Mouse (Mus musculus): Measurements from ENCODE around the gene Smarcd3.

The Smarcd3 gene

GRCm38 (mm10) chr5:24597221-24597728, 26.9 kb downstream of the Smarcd3 start:
- no peak for DNase-seq (ENCODE audit: low spot score)

- DNase-seq (ENCODE audit: low spot score) = no peak
These were observed 27.6 kb downstream of the Smarcd3 start for GRCm38 (mm10) chr5:24596519-24597171.

DNA sequence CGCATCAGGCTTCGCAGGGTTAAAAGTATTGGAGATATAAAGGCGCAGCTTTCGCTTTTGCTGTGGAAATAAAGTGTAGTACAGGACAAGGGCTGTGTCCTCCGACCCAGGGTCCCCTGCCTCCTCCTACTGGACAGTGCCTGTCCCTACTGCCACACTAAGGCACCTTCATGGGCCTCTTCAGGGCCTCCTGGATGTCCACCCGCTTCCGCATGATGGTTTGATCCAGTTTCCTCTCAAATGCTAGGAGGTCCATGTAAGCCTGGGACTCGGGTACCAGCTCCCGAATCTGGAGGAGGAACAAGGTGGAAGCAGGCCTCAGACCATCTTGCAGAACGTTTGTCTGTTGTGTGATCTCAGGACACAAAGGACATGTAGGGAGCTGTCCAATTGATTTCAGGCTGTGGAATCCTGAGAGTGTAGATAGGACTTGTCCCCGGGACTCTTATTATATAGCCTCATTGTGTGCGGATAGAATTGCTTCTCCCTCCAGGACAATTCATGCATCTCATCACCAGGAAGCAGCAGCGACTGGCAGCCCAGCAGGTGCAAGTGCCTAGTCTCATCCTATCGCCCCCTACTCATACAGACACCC, 28.3 kb downstream of the Smarcd3 start:
- no peak for DNase-seq (ENCODE audit: low spot score)

DNA sequence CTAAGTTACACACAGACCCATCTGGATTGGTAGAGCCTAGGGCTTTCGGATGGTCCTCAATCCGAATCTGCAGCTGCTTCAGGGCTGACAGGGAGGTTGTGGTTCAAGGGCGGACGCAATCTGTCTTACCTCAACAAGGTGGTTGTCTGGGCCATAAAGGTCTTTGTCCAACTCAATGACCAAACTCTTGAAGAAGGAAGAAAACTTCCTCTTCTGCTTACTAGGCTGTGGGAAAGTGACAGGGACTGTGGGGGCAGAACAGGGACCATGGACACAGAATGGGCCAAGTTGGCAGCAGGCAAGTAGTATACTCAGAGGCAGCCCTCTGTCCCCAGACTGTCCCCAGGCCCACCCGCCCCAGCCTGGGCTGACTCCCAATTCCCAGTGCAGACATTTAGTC, 28.9 kb downstream of the Smarcd3 start:
- DNase-seq (ENCODE audit: low spot score) = no peak

GRCm38 (mm10) chr5:24594346-24594745, 29.9 kb downstream of the Smarcd3 start:
- DNase-seq (ENCODE audit: low spot score) = no peak

DNA sequence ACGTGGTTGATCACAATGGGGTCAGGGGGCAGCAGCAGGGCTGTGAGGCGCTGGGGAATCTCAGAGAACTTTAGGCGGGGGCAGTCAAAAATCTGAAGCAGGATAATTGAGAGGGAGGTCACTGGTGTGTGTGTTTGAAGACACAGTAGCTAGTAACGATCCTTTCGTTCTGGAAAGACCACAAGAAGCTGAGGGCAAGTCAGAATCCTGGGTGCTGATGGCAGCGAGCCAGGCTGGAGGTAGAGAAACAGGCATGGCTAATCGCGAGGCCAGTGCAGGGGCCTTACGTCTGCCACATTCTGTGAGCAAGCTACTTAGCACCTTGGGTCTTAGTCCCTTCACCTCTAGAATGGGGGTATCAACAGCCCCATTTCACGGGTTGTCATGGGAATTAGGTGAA, 30.3 kb downstream of the Smarcd3 start:
- no peak for DNase-seq (ENCODE audit: low spot score)

DNA sequence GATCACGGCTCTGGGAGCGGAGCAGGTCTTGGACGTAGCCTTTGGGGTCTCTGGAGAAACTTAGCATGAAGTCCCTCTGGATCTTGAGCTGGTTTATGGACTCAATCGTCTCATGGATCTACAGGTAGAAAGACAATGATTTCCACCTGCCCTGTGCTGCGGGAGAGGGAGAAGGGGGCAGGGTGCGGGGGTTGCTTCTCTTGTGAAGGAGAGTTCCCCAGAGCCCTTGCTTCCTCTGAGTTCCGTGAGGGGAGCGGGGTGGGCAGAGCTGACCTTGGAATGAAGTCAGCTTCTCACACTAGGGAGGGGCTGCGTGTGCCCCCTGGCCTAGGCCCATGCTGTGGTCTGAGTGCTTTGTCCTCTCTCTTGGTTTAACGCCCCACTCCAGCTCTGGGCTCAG, 31.0 kb downstream of the Smarcd3 start:
- no peak for DNase-seq (ENCODE audit: low spot score)

GRCm38 (mm10) chr5:24592471-24593160, 31.6 kb downstream of the Smarcd3 start:
- DNase-seq (ENCODE audit: low spot score) = no peak

- no peak for DNase-seq (ENCODE audit: low spot score)
These were observed 32.3 kb downstream of the Smarcd3 start for GRCm38 (mm10) chr5:24591796-24592470.

DNA sequence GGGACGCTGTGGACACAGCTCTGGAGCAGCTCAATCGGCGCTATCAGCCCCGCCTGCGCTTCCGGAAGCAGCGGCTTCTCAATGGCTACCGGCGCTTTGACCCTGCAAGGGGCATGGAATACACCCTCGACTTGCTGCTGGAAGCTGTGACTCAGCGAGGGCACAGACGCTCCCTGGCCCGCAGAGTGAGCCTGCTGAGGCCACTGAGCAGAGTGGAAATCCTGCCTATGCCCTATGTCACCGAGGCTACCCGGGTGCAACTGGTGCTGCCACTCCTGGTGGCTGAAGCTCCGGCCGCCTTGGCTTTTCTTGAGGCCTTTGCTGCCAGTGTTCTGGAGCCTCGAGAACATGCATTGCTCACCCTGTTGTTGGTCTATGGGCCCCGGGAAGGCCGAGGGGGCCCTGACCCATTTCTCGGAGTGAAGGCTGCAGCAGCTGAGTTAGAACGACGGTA, 32.9 kb downstream of the Smarcd3 start:
- DNase-seq (ENCODE audit: low spot score) = no peak

DNA sequence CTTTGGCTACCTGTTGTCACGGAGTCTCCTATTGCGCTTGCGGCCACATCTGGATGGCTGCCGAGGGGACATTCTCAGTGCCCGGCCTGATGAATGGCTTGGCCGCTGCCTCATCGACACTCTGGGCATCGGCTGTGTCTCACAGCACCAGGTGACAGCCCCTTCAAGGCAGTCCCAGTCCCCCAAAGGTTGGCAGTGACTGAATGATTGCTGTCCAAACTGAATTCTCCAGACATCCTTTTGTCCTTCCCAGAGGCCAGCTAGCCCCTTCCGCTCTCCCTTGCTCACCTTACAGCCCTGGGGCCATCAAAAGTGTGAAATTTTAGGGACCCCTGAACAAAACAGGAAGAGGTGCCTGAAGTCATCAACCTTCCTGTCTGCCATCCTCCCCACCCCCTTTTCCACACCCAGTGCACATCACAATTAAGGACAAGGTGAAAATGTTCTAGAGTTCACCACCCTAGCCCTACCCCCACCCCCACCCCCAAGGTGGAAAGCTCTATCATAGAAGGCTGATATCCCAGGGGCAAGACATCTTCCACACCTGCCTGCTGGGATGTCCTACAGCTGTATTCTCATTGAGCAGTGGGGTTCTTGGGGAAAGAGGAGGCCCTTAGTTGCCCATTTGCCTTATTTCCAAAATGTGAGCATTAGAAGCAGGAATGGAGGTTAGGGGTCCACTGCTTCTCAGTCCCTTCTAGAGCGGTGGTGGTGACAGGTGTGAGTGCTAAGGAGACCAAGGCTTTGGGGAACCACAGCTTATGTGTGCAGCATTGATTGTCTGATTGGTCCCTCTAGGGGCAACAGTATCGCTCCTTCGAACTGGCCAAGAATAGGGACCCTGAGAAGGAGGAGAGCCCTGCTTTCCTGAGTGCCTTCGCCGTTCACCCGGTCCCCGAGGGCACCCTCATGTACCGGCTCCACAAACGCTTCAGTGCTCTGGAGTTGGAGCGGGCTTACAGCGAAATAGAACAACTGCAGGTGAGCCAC, 34.4 kb downstream of the Smarcd3 start:
- DNase-seq (ENCODE audit: low spot score) = no peak

DNA sequence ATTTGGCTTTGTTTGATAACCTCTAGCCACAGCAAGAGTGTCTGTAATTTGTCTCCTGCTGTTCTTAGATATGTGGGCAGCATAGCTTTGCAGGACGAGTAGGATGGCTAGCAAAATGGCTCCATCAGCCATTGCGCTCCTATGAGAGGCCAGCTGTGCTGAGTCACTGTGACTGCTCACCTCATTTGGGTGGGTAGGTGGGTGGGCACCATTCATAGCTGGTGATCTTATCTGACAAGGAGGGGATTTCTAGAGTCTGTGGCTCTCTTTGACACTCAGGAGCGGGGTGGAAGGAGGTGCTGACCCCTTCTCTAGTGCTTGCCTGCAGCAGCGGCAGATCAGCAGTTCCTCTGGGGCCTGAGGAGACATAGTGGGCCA, 37.0 kb downstream of the Smarcd3 start:
- DNase-seq (ENCODE audit: low spot score) = no peak

DNA sequence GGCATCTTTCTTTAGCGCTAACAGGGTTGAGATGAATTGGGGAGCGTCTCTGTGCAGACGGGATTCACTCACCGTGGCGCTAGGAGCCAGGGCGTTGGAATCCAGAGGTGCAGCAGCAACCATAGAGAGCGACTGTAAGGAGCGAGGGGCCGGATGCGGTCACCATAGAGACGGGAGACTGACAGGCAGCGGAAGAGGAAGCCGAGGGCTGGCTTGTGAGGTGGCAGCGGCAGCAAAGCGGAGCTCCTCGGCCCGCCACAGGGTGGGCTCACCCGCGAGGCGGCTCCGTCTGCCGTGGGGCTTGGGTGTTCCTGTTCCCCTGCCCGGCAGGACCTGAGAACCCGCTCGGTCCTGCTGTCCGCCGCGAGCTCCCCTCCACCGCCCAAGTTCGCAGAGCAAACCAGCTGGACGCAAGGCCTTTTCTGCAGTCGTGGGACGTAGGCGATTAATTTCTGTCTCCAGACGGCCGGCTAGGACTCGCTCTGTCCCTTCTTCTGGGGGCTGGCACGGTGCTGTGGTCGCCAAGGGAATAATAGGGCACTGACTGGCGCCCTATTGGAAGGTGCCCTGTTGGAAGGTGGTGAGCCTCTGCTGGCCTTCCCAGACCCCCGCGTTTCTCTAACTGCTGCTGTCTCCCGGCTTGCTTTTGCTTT, 37.5 kb downstream of the Smarcd3 start, which contains the start of gene Chpf2:
Gene Chpf2 (plus strand): TSS at position 195 of the 653 bp plus-strand sequence.
- no peak for DNase-seq (ENCODE audit: low spot score)

DNA sequence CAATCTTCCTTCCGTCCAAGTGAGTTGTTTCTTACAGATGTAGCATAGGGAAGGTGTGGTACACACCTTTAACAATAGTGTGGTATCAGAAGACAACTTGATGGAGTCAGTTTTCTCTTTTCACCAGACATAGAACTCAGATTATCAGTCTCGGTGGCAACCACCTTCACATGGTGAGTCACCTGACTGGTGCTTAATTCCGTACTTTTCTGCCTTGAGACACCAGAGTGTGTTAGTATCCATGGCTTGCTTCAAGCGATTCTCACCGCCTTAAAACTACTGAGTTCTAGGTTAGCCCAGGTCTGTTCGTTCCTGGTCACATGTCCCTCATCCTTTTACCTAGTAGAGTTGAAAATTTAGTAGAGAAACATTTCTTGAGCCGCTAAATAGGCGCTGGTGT, 38.1 kb downstream of the Smarcd3 start:
- DNase-seq (ENCODE audit: low spot score) = no peak

DNA sequence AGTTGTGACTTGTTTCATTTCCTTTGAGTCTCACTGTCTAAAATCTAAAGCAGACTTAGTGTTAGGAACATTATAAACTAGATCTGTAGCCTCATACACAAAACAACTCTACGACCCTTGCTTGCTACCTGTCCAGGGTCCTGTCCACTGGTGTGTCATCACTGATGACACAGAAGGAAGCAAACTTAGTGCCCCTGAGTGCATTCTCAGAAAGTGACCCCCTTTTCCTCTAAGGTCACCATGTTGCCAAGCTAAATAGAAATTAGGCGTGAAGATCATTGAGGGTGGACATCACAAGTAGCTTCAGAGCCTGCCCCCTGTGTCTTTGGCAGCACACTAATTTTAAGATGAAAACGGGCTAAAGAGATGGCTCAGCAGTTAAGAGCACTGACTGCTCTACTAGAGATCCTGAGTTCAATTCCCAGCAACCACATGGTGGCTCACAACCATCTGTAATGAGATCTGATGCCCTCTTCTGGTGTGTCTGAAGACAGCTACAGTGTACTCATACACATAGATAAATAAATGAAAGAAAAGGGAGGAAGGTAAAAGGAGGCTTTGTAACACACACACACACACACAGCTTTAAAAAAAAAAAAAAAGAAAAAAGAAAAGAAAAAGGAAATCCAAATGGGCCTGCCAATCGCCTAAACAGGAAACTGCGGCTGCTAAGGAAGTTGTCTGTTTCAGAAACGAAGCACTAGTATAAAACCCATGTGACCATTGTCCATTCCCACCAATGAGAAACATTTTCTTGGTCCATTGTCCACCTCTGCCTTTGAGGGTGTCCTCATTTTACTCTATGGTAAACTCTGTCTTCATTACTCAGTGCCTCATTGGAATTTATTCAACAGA, 45.9 kb downstream of the Smarcd3 start:
- no peak for DNase-seq (ENCODE audit: low spot score)

DNA sequence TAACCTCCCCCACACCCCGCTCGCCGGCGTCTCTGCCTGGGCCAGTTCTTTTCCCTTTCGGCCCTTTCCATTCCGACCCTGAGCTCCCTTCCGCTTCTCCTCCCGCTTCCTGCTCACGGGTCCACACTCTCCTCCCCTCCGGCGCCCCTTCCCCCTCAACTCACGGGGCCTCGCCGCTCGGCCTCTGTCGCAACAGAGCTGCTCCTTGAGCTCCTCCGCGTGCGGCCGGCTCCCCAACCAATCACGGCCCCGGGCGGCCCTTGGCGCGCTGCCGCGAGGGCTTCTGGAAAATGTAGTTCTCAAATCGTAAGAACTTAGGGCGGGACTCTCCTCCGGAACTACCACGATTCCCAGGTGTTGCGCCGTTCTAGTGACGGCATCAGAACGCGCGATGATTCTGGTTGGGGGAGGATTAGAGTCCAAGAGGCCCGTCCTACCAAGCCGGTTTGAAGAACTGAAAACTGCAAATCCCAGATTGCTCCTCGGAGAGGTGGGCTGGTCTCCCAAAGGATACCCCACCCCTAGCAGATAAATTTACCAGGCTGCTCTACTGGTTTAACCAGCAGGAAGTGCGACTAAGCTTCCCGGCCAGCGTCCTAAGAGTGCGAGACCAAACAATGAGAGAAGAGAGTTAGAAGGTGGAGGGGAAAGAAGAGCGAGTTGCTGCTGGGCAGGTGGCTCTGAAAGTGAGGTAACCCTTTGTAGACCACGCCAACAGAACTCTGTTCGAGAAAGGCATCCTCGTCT, 46.9 kb downstream of the Smarcd3 start, which contains the start of gene Abcf2:
Gene Abcf2 (minus strand): TSS at position 285 of the 747 bp plus-strand sequence.
- DNase-seq (ENCODE audit: low spot score) = peak; percentile 100

GRCm38 (mm10) chr5:24576801-24577182, 47.4 kb downstream of the Smarcd3 start:
- DNase-seq (ENCODE audit: low spot score) = no peak

DNA sequence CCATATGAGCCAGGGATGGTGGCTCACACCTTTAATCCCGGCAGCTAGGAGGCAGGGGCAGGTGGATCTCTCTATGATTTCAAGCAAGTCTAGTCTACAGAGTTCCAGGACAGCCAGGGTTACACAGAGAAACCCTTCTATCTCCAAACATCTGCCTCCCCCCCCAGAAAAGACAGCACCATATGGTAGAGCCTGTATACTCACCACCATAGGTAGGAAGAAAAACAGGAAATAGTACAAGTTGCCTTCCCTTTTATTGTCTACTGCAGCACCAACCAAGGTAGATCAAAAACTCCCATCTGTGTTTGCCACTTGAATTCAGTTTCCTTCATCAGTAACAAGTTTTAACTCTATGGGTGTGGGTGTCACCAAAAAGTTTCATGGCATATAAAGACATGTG, 48.3 kb downstream of the Smarcd3 start:
- no peak for DNase-seq (ENCODE audit: low spot score)

- no peak for DNase-seq (ENCODE audit: low spot score)
These were observed 67.5 kb downstream of the Smarcd3 start, which contains the start of gene 4931409K22Rik for GRCm38 (mm10) chr5:24556709-24557108. Gene 4931409K22Rik (minus strand): TSS chr5:24556809.
